Mouse (Mus musculus) ZHBTc4 (cell line): ENCODE data around the gene Fto.
A peak's percentile ranks its signal among the peaks of the same experiment; 100 is the strongest.

Source experiments
- DNase-seq: peaks from one replicate; pipeline ENCODE4 v3.0.0-alpha.2; 2011; ENCODE audit warnings: low read depth, low spot score

Fto gene

GRCm38 (mm10) chr8:91561241-91561640, 247.9 kb downstream of the Fto start:
- no peak for DNase-seq

- DNase-seq, result no peak
These were observed 249.3 kb downstream of the Fto start for GRCm38 (mm10) chr8:91562600-91562999.

DNA sequence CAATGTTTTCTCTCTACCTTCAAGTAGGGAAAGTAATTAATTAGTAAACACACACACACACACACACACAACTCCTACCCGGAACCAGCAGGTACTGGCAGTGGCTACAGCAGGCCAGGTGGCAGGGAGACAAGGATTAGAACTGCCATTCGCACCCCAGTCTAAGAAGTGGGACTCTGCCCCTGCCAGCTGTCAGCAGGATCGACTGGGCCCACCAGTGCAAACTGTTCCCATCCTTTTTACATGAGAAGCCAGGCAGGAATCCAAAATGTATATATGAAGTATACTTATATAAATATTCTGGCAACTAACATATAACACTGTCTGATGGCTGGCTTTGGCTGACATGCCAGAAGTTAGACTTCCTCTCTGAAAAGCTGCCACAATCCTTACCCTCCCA, 250.0 kb downstream of the Fto start:
- no peak for DNase-seq

GRCm38 (mm10) chr8:91565869-91566502, 252.7 kb downstream of the Fto start:
- no peak for DNase-seq

DNA sequence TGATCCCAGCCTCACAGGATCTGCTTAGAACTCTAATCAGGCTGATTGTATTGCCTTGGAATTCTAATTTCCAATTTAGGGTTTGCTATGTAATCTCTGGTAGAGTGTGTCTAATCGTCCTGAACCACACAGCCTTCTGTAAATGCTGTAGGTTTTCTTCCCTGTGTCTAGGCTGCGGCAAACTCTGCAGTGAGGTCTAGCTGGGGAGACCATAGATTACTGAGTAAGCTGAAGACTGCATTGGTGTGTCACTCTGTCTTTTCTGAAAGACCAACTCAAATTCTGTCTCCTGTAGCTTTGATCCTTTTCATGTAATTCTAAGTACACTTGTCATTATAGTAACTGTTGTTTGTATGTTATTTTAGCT, 253.2 kb downstream of the Fto start:
- no peak for DNase-seq

DNA sequence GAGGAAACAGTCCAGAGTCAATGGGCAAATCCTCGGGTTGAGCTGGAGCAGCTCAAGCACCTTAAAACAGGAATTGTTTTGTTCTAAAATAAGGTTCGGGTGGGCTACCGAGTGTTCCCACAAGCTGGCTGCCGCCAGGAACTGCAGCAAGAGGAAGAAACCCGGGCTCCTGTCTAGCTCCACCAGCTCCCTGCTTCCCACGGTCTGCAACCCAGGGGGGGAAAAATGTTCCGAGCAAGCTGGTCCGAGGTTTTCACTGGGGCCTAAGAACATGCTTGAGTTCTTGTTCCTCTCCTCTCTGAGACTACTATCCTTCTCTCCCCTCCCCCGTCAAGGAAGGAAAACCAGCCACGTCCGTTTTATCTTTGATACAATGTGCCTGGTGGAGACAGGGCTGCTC, 256.5 kb downstream of the Fto start:
- no peak for DNase-seq

DNA sequence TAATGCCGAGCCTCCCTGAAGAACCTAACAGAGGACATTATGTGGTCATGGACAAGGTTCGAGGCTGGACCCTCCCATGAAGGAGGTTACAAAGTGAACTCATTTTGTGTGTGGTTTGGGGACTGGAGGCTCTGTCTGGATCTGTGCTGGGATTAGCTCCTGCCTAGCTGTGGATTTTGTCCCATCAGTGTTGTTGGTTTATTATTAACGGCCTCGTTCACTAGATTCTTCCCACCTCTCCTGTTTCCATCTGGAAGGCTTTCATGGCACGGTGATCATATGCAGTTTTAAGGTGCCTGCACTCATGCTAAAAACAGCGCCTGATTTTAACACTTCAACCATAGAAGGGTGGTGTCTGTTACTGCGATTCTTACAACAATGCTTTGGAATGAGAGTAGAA, 257.5 kb downstream of the Fto start:
- no peak for DNase-seq

DNA sequence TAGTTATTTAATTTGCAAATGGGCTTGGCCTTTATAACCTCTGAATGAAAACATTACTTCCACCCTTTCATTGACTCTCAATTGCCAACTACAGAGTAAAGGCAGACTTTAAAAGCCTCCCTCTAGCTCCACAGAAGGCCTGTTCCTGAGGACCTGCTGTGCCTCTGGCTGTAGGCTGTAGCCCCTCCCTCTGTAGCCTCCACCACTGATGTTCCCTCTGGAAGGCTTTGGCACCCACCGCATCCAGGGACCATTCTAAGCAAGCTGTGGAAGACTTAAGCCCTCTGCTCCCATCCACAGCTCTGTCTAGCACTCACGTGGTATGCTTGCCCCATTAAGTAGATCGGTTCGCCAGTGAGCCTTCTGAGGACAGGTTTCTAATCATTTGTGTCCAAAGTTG, 258.7 kb downstream of the Fto start:
- DNase-seq, result no peak

GRCm38 (mm10) chr8:91572630-91573029, 259.3 kb downstream of the Fto start:
- no peak for DNase-seq

DNA sequence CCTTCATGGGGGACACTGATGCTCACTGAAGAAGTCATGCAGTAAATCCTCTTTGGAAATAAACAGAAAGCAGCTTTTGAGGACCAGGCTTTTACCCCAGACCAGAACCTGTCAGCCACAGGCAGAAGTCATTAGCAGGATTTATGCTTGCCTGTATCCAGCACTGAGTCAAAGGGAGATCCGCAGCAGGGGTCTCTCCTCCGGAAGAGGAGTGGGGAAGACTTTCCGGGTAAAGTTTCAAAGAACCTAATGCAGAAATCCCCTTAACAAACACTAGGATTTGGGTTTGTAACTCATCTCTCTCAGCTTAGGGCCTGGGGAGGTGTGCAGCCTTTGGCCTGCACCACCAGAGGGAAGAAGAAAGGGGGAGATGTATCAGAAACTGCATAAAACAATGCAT, 262.3 kb downstream of the Fto start:
- DNase-seq, result no peak

DNA sequence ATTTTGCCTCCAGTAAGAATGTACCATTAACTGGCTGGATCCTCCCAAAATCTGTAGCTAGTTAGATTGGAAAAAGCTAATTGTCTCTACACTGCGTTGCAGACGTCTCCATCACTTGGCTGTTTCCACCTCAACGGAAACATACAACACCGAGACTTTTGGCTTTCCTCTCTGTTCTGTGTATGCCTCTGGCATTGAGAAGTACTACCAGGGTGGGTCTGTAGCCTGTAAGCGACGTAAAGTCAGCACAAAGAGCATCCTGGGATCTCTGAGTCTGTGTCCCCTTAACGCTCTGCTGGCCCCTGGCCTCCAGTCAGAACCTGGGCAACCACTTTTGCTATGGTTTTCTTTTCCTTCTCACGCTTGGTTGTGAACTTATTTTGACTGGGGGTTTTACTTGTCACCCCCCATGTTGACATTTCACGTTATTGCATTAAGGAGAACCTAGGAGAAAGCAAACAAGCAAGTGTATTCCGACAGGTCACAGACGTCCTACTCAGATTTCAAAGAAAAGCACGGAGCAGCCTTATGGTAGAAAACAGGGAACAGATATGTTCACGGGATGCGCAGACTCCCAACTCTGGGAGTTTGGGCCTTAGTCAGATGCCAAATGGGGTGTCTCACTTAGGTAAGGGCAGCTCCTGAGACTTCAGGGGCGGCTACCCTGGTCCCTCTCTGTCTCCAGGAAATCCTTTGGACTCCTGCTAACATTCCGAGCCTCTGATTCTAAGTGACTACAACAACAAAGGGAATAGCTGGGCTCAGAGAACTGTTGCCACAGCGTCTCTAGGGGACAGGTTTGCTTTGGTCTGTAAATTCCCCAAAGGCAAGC, 263.0 kb downstream of the Fto start:
- no peak for DNase-seq

GRCm38 (mm10) chr8:91576918-91577241, 263.6 kb downstream of the Fto start:
- no peak for DNase-seq

DNA sequence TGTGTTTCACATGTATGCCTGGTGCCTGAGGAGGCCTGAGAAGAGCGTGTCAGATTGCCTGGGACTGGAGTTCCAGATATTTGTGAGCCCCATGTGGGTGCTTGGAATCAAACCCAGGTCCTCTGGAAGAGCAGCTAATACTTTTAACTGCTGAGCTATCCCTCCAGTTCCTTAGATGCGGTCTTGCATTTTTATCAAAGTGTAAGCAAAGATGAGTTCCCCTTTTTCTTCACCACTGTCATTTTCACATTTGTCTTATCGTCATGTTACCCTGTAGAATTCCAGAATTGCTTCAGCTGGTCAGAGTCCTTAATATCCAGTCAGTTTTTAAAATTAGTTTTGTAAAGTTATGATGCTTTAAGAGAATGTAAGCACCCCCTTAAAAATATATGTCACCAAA, 264.3 kb downstream of the Fto start:
- DNase-seq, result no peak

DNA sequence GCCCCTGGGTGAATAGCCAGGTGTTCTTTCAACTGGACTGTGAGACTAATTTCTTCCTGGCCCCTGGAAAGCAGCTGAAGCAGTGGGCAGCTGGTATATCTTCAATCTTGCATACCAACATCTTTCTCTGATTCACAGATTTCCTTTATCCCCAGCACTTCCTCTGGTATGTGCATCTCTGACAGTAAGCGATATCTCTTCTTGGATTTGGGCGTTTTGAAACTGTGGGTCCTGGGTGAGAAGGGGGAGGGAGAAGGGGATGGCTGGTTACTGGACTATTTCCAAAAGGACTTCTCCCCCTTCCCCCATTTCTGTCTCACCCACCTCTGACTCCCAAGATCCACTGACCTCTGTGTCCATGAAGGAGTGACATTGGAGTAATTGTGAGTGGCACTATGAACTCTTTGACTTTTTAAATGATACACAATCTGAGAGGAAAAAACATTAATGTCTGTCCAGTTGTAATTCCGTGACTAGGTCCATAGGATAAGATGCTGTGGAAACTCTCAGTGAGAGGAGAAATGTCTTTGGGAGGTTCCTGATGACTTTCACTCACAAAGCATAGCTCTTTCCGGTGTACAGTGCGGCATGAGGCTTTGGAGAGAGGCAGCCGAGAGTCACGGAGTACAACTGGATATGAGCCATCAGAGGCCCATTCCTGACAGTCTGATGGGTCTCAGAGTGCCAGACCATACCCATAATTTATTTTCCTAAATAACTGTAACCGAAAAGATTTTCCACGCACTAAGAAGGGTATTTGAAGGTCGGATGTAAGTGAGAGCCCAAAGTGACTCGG, 271.5 kb downstream of the Fto start:
- DNase-seq, result no peak

- no peak for DNase-seq
These were observed 279.2 kb downstream of the Fto start for GRCm38 (mm10) chr8:91592436-91593105.

DNA sequence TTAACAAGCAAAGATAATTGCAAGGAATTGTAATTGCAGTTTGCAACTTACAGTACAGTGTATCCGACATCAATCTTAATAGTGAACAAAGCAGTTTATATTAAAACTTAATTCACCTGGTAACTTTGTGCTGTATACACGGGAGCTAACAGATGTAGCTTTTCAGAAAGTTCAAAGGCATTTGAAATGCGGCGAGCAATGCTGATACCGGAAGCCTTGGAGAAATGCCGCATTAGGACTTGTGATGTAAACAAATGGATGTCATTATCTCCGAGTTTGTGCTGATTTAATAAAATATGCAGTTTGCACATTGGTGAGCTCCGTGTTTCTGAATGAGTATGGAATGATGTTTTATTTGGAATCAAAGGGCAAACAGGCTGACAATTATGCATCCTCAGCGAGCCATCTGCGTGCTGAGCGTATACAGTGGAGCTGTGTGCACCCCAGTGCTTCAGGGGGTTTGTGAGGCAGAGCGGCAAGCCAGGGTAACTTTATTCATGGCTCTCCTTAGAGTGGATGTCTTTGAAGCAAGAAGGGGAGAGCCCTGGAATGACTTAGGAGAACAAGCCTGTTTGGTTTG, 280.0 kb downstream of the Fto start:
- no peak for DNase-seq

DNA sequence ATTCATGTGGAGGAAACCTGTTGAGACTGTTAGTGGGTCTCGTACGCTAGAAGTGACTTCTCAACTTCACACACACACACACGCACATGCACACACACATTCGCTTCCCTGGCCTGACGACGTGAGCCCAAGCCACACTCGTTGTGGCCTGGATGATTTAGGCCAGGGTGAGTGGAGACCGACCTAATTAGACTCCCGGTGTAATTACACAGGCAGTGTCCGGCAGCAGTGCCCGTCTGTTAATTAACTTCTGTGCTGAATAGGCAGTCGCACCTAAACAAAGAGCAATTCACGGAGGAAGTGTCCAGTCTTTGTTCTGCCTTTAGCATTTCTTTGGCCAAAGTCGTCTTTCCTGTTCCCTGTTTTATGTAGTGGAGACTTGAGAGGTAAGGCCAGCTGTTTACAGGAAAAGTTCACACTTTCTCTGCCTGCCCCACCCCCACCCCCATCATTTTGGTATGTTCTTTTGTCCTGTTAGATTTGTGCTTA, 286.1 kb downstream of the Fto start:
- DNase-seq, result peak; percentile 39

- no peak for DNase-seq
These were observed 290.4 kb downstream of the Fto start for GRCm38 (mm10) chr8:91603751-91604150.

GRCm38 (mm10) chr8:91605901-91606300, 292.6 kb downstream of the Fto start:
- no peak for DNase-seq

- DNase-seq, result no peak
These were observed 293.8 kb downstream of the Fto start for GRCm38 (mm10) chr8:91607091-91607490.

GRCm38 (mm10) chr8:91611191-91611590, 297.9 kb downstream of the Fto start:
- DNase-seq, result no peak
